Mouse (Mus musculus): ENCODE measurements around the gene Dst. TPM values are rescaled to one million over a fixed set of nuclear protein-coding genes. Genes with fewer than 3 reads are reported as not detected.

Gene Dst
- total and polyA plus RNA-seq, 2 experiments from 2014 or later: 23.1 to 134 TPM

- Histone ChIP-seq H3K4me3 (ENCODE audit: low read depth, low read length) (no peak overlapping the region), H3K36me3 (ENCODE audit: insufficient read depth) (no peaks in the 10 kb centered on the region), H3K9me3 (ENCODE audit: low read length) (no peaks in the 10 kb centered on the region), H3K27me3 (ENCODE audit: insufficient read depth, low read length) (no peaks in the 10 kb centered on the region), H3K9ac (no peak overlapping the region), H3K27ac (ENCODE audit: low read depth, low read length) (no peak overlapping the region), H3K4me1 (ENCODE audit: insufficient read depth) (no peaks in the 10 kb centered on the region), H3K4me2 (ENCODE audit: low read depth) (no peak overlapping the region)
- WGBS: 45% methylated on average over 4 of the region's 4 CpGs
- ATAC-seq (no peak), DNase-seq (no peak)
- TF ChIP-seq CTCF (IDR thresholded peaks at IDR 0.05; ENCODE audit: low read depth): no peak
Measured at GRCm38 (mm10) chr1:33967206-33967605, 59.2 kb downstream of the Dst start.

- Histone ChIP-seq H3K4me1 (ENCODE audit: insufficient read depth) (no peaks in the 10 kb centered on the region), H3K4me3 (ENCODE audit: low read depth, low read length) (no peak overlapping the region), H3K27me3 (ENCODE audit: insufficient read depth, low read length) (no peaks in the 10 kb centered on the region), H3K9me3 (ENCODE audit: low read length) (no peaks in the 10 kb centered on the region), H3K36me3 (ENCODE audit: insufficient read depth) (no peaks in the 10 kb centered on the region), H3K4me2 (ENCODE audit: low read depth) (no peak overlapping the region), H3K9ac (no peak overlapping the region), H3K27ac (ENCODE audit: low read depth, low read length) (no peak overlapping the region)
- DNase-seq (no peak), ATAC-seq (no peak)
- TF ChIP-seq CTCF (IDR thresholded peaks at IDR 0.05; ENCODE audit: low read depth): no peak
- 75% methylated on average over 2 of the region's 2 CpGs for WGBS
Measured at GRCm38 (mm10) chr1:33969910-33970309, 61.9 kb downstream of the Dst start.

DNA sequence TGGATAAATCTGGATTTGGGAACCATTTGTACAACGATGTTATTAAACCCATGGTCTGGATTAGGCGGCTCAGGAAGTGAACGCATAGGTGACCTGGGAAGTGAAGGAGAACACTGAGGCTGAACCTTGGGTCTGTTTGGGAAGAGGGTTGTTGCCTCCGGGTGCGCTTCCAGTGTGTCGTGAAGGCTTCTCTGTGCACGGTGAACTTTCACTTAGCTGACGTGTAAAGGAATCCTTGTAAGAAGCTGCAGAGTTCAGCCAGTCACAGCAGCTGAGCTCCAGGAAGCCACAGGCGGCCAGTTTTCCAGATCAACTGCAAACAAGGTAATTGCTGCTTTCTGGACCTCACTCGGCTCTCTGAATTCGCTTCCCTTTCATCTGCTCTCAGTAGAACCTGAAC is 66.4 kb downstream of the Dst start:
- no peak for DNase-seq

GRCm38 (mm10) chr1:33975333-33975732 is 67.3 kb downstream of the Dst start:
- Histone ChIP-seq H3K27me3 (ENCODE audit: insufficient read depth, low read length) (no peaks in the 10 kb centered on the region), H3K36me3 (ENCODE audit: insufficient read depth) (no peaks in the 10 kb centered on the region), H3K9ac (no peak overlapping the region), H3K4me1 (ENCODE audit: insufficient read depth) (no peaks in the 10 kb centered on the region), H3K9me3 (ENCODE audit: low read length) (no peaks in the 10 kb centered on the region), H3K27ac (ENCODE audit: low read depth, low read length) (no peak overlapping the region), H3K4me3 (ENCODE audit: low read depth, low read length) (no peak overlapping the region), H3K4me2 (ENCODE audit: low read depth) (no peak overlapping the region)
- ATAC-seq (no peak), DNase-seq (no peak)
- TF ChIP-seq CTCF (IDR thresholded peaks at IDR 0.05; ENCODE audit: low read depth): no peak
- WGBS: 53% methylated on average over 4 of the region's 4 CpGs

More for the DNA sequence above, 66.4 kb downstream of the Dst start:
- H3K9ac ChIP-seq: no peak overlapping the region
- H3K9me3 ChIP-seq (ENCODE audit: low read length): no peaks in the 10 kb centered on the region
- H3K4me1 ChIP-seq (ENCODE audit: insufficient read depth): no peaks in the 10 kb centered on the region
- 92% methylated on average over 11 of the region's 11 CpGs for WGBS
- no peak for ATAC-seq
- no peak overlapping the region for H3K4me2 ChIP-seq (ENCODE audit: low read depth)
- H3K27ac ChIP-seq (ENCODE audit: low read depth, low read length): no peak overlapping the region
- no peaks in the 10 kb centered on the region for H3K27me3 ChIP-seq (ENCODE audit: insufficient read depth, low read length)
- H3K4me3 ChIP-seq (ENCODE audit: low read depth, low read length): no peak overlapping the region
- H3K36me3 ChIP-seq (ENCODE audit: insufficient read depth): no peaks in the 10 kb centered on the region
- TF ChIP-seq CTCF (IDR thresholded peaks at IDR 0.05; ENCODE audit: low read depth): no peak

- Histone ChIP-seq H3K9ac (no peak overlapping the region), H3K9me3 (ENCODE audit: low read length) (no peaks in the 10 kb centered on the region), H3K4me3 (ENCODE audit: low read depth, low read length) (no peak overlapping the region), H3K27ac (ENCODE audit: low read depth, low read length) (no peak overlapping the region), H3K4me2 (ENCODE audit: low read depth) (no peak overlapping the region), H3K36me3 (ENCODE audit: insufficient read depth) (no peaks in the 10 kb centered on the region), H3K27me3 (ENCODE audit: insufficient read depth, low read length) (no peaks in the 10 kb centered on the region), H3K4me1 (ENCODE audit: insufficient read depth) (no peaks in the 10 kb centered on the region)
- DNase-seq (no peak), ATAC-seq (no peak)
- WGBS: 86% methylated on average over 6 of the region's 6 CpGs
- no peak for TF ChIP-seq CTCF (IDR thresholded peaks at IDR 0.05; ENCODE audit: low read depth)
Measured at GRCm38 (mm10) chr1:33977832-33978231, 69.8 kb downstream of the Dst start.

GRCm38 (mm10) chr1:33980420-33980819 is 72.4 kb downstream of the Dst start:
- no peak for ATAC-seq
- H3K9me3 ChIP-seq (ENCODE audit: low read length): no peaks in the 10 kb centered on the region
- no peak overlapping the region for H3K27ac ChIP-seq (ENCODE audit: low read depth, low read length)
- no peak for DNase-seq
- no peak overlapping the region for H3K9ac ChIP-seq
- H3K27me3 ChIP-seq (ENCODE audit: insufficient read depth, low read length): no peaks in the 10 kb centered on the region
- H3K4me3 ChIP-seq (ENCODE audit: low read depth, low read length): no peak overlapping the region
- H3K36me3 ChIP-seq (ENCODE audit: insufficient read depth): no peaks in the 10 kb centered on the region
- WGBS: 48% methylated on average over 12 of the region's 12 CpGs
- TF ChIP-seq CTCF (IDR thresholded peaks at IDR 0.05; ENCODE audit: low read depth): no peak
- no peak overlapping the region for H3K4me2 ChIP-seq (ENCODE audit: low read depth)
- no peaks in the 10 kb centered on the region for H3K4me1 ChIP-seq (ENCODE audit: insufficient read depth)

- Histone ChIP-seq H3K9ac (no peak overlapping the region), H3K27ac (ENCODE audit: low read depth, low read length) (no peak overlapping the region), H3K9me3 (ENCODE audit: low read length) (no peaks in the 10 kb centered on the region), H3K27me3 (ENCODE audit: insufficient read depth, low read length) (no peaks in the 10 kb centered on the region), H3K36me3 (ENCODE audit: insufficient read depth) (no peaks in the 10 kb centered on the region), H3K4me2 (ENCODE audit: low read depth) (no peak overlapping the region), H3K4me1 (ENCODE audit: insufficient read depth) (no peaks in the 10 kb centered on the region), H3K4me3 (ENCODE audit: low read depth, low read length) (no peak overlapping the region)
- TF ChIP-seq CTCF (IDR thresholded peaks at IDR 0.05; ENCODE audit: low read depth): no peak
- no peak for DNase-seq
- ATAC-seq: no peak
- 92% methylated on average over 13 of the region's 13 CpGs for WGBS
Measured at GRCm38 (mm10) chr1:33989643-33990042, 81.6 kb downstream of the Dst start.

- Histone ChIP-seq H3K27ac (ENCODE audit: low read depth, low read length) (no peak overlapping the region), H3K4me1 (ENCODE audit: insufficient read depth) (no peaks in the 10 kb centered on the region), H3K9ac (no peak overlapping the region), H3K4me3 (ENCODE audit: low read depth, low read length) (no peak overlapping the region), H3K36me3 (ENCODE audit: insufficient read depth) (no peaks in the 10 kb centered on the region), H3K9me3 (ENCODE audit: low read length) (no peaks in the 10 kb centered on the region), H3K27me3 (ENCODE audit: insufficient read depth, low read length) (no peaks in the 10 kb centered on the region), H3K4me2 (ENCODE audit: low read depth) (no peak overlapping the region)
- DNase-seq (no peak), ATAC-seq (no peak)
- 88% methylated on average over 6 of the region's 6 CpGs for WGBS
- no peak for TF ChIP-seq CTCF (IDR thresholded peaks at IDR 0.05; ENCODE audit: low read depth)
Measured at GRCm38 (mm10) chr1:33991067-33991466, 83.0 kb downstream of the Dst start.
